Mouse (Mus musculus): ENCODE measurements around the gene Vmn1r158. TPM values are rescaled to one million over a fixed set of nuclear protein-coding genes. Genes with fewer than 3 reads are reported as not detected.

Vmn1r158 gene
- polyA plus RNA-seq (2021; fragmentation: Nextera tagmentation): not detected in 2 replicates
- long read RNA-seq, experiment 1: 0 reads
- long read RNA-seq, experiment 2: 0 reads

GRCm38 (mm10) chr7:22790682-22791081 lies at the start of gene Vmn1r158:
Gene Vmn1r158, minus strand, starts transcription at chr7:22790782.

GRCm38 (mm10) chr7:22761397-22761796 lies 29.2 kb downstream of the Vmn1r158 start, which contains the start of gene Vmn1r157:
Gene Vmn1r157, plus strand, starts transcription at chr7:22761697.

Other genes starting within 250 kb of the Vmn1r158 start
- not detected in 2 replicates for gene Gm4201, start 225.4 kb downstream of the Vmn1r158 start, polyA plus RNA-seq (2021; fragmentation: Nextera tagmentation)
- not detected in 2 replicates for gene Gm4565, start 202.7 kb downstream of the Vmn1r158 start, polyA plus RNA-seq (2021; fragmentation: Nextera tagmentation)
- not detected in 2 replicates for gene Vmn1r155, start 132.8 kb downstream of the Vmn1r158 start, polyA plus RNA-seq (2021; fragmentation: Nextera tagmentation)
- gene Gm8693, start 98.5 kb downstream of the Vmn1r158 start, polyA plus RNA-seq (2021; fragmentation: Nextera tagmentation): not detected in 2 replicates
- gene Gm4567, start 71.1 kb downstream of the Vmn1r158 start, polyA plus RNA-seq (2021; fragmentation: Nextera tagmentation): not detected in 2 replicates
- not detected in 2 replicates for gene Vmn1r157, start 29.1 kb downstream of the Vmn1r158 start, polyA plus RNA-seq (2021; fragmentation: Nextera tagmentation)
- not detected in 2 replicates for gene Vmn1r159, start 52.8 kb upstream of the Vmn1r158 start, polyA plus RNA-seq (2021; fragmentation: Nextera tagmentation)
- not detected in 2 replicates for gene Vmn1r160, start 80.4 kb upstream of the Vmn1r158 start, polyA plus RNA-seq (2021; fragmentation: Nextera tagmentation)
- gene Gm4214, start 193.9 kb upstream of the Vmn1r158 start, polyA plus RNA-seq (2021; fragmentation: Nextera tagmentation): not detected in 2 replicates
- gene Gm4216, start 229.1 kb upstream of the Vmn1r158 start, polyA plus RNA-seq (2021; fragmentation: Nextera tagmentation): not detected in 2 replicates